Mouse (Mus musculus) megakaryocyte progenitor cell, adult 5-6 weeks (primary cell): ENCODE results near the gene Actl10. TPM values are rescaled to one million over a fixed set of nuclear protein-coding genes. Genes with fewer than 3 reads are reported as not detected.

Source experiments
- ATAC-seq: replicated peaks from 2 replicates; pipeline ENCODE4 v1.8.0; 2016; ENCODE audit warnings: mild to moderate bottlenecking, moderate TSS enrichment, inconsistent platforms; ENCODE audit not compliant: poor library complexity
- total RNA-seq, 2 experiments: library from RNA; stranded (forward) in 1 of 2; stranded (reverse) in 1 of 2; fragments of 157-497, 149-512 nt in 1 of 2; fragments of 200-1000 nt in 1 of 2; gene quantifications; 2 replicates each; pipeline versions ENCODE4 v1.2.3 to v1.2.4; 2015 to 2017

The Actl10 gene
- not detected in 2 replicates for total RNA-seq (2015)
- 0.27 TPM in 1 of 2 replicates, not detected in the other for total RNA-seq (2017)

DNA sequence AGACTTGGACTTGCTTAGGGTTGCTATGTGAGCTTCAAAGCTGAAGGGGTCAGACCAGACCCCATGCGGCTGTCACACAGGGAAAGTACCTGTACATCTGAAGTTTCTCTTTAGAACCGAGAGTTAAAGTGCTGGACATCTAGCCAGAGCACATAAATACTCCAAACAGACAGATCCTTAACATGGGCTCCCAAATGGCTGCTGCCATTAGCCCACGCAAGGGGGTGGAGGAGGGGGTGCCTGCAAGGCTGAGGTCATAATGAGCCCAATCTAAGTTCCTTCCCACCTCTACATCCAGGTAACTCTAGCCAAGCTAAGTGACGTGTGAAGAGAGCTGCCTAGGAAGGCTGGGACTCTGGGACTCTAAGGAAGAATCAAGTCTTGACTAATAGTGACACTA lies at the start of gene Actl10:
Actl10 (plus strand) TSS at position 301 of the 400 bp plus-strand sequence.
- ATAC-seq: no peak

GRCm38 (mm10) chr2:154507076-154507475 lies 44.5 kb upstream of the Actl10 start:
- ATAC-seq: no peak

- peak; percentile 88 for ATAC-seq
These were observed 43.9 kb upstream of the Actl10 start for GRCm38 (mm10) chr2:154507566-154508283.

DNA sequence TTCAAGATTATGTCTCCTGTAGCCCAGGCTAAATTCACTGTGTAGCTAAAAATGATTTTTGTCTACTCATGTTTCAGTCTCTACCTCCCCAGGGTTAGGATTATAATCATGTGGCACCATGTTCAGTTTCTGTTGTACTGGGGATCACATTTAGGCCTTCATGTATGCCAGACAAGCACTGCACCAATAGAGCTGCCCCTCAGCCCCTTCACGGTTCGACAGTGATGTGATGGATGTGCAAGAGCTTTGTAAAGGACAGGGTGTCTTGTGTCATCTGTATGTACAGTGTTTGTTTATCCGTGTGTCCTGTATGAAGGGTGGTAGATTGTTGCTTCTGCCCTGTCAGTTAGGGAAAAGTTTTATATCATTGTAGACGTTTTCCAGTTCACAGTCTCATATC lies 43.1 kb upstream of the Actl10 start:
- ATAC-seq: no peak

GRCm38 (mm10) chr2:154510141-154510540 lies 41.4 kb upstream of the Actl10 start:
- ATAC-seq: no peak

DNA sequence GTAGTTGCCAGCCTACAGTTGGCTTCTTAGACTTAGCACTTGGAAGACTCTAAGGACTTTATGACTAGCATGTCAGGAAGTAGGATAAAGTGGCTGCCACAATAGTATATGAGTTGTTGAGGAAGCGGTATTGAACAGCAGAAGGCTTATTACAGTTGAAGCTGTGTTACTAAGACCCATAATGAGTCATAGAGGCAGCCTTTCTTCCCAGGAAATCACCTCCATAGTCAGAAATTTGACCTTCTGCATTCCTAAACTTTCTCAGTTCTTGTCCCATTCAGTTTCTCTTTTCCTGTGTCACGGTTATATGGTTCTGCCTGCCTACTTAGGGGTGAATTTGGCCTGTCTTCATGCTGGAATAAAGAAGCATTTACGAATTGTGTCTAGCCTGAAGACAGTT lies 34.6 kb upstream of the Actl10 start:
- no peak for ATAC-seq

- ATAC-seq: no peak
These were observed 34.2 kb upstream of the Actl10 start for GRCm38 (mm10) chr2:154517424-154517823.

DNA sequence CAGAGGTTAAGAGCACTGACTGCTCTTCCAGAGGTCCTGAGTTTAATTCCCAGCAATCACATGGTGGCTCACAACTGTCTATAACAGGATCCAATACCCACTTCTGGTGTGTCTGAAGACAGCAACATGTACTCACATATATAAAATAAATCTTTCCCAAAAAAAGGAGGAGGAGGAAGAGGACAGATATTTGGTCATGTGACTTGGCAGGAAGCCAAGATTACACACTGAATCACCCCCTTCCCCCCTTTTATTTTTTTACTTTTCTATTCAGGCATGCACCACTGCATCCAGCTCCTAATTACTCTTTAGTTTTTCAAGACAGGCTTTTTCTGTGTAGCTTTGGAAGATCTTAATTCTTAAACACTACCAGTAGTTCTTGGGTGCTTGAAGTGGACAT lies 30.1 kb upstream of the Actl10 start:
- ATAC-seq: no peak

DNA sequence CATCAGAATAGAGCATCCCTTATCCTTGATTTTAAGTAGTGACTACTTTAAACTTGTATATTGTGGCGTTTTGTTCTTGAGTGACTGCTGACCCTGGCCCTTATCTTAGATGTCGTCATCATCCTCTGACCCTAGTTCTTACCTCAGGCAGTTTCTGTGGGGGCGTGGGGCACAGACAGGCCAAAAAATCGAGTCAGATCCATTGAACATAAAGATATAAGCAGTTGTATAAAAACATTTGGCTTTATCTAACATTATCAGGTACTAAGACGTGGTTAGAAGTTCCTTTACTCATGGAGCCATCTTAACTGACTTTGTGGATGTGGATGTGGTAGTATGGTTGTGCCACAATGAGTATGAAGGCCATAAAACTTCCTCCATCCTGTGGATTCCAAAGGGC lies 29.2 kb upstream of the Actl10 start:
- 0 out of 2 replicates have a peak, but pooled peaks have one; percentile 9 for ATAC-seq

GRCm38 (mm10) chr2:154525285-154525684 lies 26.3 kb upstream of the Actl10 start:
- ATAC-seq: no peak

DNA sequence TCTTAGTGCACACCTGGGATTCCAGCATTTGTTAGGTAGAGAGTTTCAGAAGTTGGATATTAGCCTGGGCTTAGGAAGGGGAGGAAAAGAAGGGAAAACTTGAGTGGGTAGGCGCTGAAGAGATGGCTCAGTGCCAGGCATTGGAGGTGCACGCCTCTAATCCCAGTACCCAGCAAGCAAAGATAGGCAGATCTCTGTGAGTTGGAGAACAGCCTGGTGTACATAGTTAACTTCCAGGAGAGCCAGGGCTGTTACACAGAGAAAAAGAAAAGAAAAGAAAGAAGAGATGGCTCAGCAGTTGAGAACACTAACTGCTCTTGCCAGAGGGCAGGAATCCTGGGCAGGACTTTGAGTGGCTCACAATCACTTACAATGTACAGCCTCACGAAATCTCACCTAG lies 25.0 kb upstream of the Actl10 start:
- peak; percentile 69 for ATAC-seq

GRCm38 (mm10) chr2:154532888-154533287 lies 18.7 kb upstream of the Actl10 start:
- 0 out of 2 replicates have a peak, but pooled peaks have one; percentile 17 for ATAC-seq

- ATAC-seq: no peak
These were observed 16.8 kb upstream of the Actl10 start for GRCm38 (mm10) chr2:154534704-154535270.

DNA sequence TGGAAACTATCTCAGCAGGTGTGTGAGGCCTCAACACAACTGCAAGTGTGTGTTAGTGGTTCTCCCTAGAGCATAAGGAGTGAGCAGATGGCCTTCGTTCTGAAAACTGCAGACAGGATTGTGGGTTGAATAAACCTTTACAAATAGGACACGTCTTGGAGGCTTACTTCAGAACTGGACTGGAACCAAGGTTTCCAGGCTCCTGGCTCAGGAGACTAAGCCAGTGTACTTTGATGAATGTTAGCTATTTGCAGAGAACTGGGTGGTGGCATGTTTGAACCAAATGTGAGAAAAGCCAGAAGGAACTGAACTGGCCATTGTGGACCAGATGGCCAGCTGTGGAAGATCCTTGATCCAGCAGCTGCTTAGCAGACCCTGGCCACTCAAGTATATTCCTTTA lies 13.3 kb upstream of the Actl10 start:
- ATAC-seq: no peak

DNA sequence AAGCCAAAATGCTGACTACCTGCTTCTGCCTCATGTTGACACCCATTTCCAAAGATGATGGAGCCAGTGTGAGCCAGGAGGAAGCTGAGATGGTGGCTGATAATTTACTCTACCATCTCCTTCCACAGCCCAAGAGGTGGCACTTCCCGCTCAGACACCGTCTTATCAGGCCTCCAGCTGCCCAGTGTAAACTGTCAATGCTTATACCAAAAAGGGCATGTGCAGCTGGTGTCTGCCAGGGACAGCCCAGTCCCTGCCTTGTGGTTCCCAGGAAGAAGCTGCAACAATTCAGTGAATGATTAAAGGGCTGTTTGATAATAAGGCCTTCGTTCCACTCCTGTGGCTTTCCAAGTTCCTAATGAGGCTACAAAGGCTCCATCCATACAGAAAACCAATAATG lies 12.9 kb upstream of the Actl10 start:
- ATAC-seq: peak; percentile 83

GRCm38 (mm10) chr2:154539720-154540119 lies 11.9 kb upstream of the Actl10 start:
- peak; percentile 78 for ATAC-seq

DNA sequence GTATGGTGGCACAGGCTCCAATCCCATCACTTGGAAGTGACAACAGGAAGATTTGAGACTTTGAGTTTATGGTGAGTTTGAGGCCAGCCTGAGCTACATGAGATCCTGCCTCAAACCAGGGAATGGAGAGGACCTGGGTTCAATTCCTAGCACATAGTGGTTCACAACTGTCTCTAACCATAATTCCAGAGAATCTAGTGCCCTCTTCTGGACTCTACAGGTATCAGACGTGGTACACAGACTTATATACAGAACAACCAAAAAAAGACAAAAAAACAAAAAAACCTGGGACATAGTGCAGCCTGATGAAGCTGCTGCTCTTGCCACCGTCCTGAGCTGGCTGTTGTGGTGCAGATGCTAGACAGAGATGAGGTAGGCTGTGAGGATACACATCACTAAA lies 9.9 kb upstream of the Actl10 start:
- ATAC-seq: no peak

GRCm38 (mm10) chr2:154543567-154544347 lies 7.8 kb upstream of the Actl10 start:
- no peak for ATAC-seq

DNA sequence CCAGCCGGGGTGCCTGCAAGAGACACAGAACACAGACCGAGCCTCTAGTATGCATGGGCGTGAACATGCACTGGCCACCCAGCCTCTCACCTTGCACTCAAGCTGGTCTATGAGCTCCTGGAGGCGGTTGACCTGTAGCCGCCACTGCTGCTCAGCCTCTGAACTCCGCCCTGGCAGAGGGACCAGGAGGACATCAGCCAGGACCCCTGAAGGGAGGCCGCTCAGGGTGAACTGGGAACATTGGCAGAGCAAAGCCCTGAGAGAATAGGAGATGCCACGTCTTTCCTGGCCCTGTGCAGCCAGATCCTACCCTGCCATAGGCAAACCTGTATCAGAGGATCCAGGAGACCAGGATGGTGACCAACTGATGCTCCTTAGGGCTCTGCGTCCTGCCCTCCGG lies 4.9 kb upstream of the Actl10 start, which contains the start of gene 1700003F12Rik:
1700003F12Rik (plus strand) TSS at position 375 of the 400 bp plus-strand sequence.
- ATAC-seq: no peak

GRCm38 (mm10) chr2:154548688-154549087 lies 2.9 kb upstream of the Actl10 start:
- ATAC-seq: no peak

GRCm38 (mm10) chr2:154549127-154549885 lies 2.3 kb upstream of the Actl10 start:
- peak; percentile 52 for ATAC-seq
